Mouse (Mus musculus) bone marrow, adult 2 months (tissue): ENCODE data around the gene Naa15. TPM values are rescaled to one million over a fixed set of nuclear protein-coding genes. Genes with fewer than 3 reads are reported as not detected.
A peak's percentile ranks its signal among the peaks of the same experiment; 100 is the strongest.

Experiments used
- H3K27ac ChIP-seq: fragments of 200-500 bp; 2 replicates; pipeline ENCODE4 v1.5.1; 2012; ENCODE audit warnings: low read depth, mild to moderate bottlenecking, control low read depth, inconsistent platforms, low read length; ENCODE audit not compliant: control insufficient read depth, poor library complexity, insufficient read depth
- H3K4me1 ChIP-seq: fragments of 200-500 bp; 2 replicates; pipeline ENCODE4 v1.6.1; 2011; ENCODE audit warnings: low read length; ENCODE audit not compliant: control insufficient read depth, insufficient read depth
- H3K4me3 ChIP-seq: fragments of 200-500 bp; replicated peaks from 2 replicates; pipeline ENCODE3; 2011; ENCODE audit warnings: mild to moderate bottlenecking, low read depth, low read length, control low read depth; ENCODE audit not compliant: control insufficient read depth
- CTCF ChIP-seq: fragments of 200-500 bp; IDR thresholded peaks from 2 replicates; pipeline ENCODE4 v1.5.1; 2011; ENCODE audit warnings: low read length, control low read depth; ENCODE audit not compliant: control insufficient read depth, insufficient read depth
- POLR2A ChIP-seq: fragments of 200-500 bp; IDR thresholded peaks from 2 replicates; pipeline ENCODE4 v1.6.1; 2011; ENCODE audit warnings: low read depth, mild to moderate bottlenecking, control low read depth, low read length, borderline replicate concordance; ENCODE audit not compliant: control insufficient read depth
- WGBS: fragments of 180-500 bp; shearing (Covaris S2); methylation state at CpG from one replicate; pipeline ENCODE4 v1.1.7; 2018; 5-methylcytosine and 5-hydroxymethylcytosine counted together
- polyA plus RNA-seq: library from polyadenylated mRNA; stranded (reverse); fragments of >200 nt; gene quantifications from 2 replicates; pipeline ENCODE4 v1.2.4, GENCODE M21; 2011; ENCODE audit warnings: low replicate concordance; ENCODE audit not compliant: missing spikeins, insufficient read depth, insufficient read length

Naa15 gene
- polyA plus RNA-seq, 1 experiment = 83.8 TPM

DNA sequence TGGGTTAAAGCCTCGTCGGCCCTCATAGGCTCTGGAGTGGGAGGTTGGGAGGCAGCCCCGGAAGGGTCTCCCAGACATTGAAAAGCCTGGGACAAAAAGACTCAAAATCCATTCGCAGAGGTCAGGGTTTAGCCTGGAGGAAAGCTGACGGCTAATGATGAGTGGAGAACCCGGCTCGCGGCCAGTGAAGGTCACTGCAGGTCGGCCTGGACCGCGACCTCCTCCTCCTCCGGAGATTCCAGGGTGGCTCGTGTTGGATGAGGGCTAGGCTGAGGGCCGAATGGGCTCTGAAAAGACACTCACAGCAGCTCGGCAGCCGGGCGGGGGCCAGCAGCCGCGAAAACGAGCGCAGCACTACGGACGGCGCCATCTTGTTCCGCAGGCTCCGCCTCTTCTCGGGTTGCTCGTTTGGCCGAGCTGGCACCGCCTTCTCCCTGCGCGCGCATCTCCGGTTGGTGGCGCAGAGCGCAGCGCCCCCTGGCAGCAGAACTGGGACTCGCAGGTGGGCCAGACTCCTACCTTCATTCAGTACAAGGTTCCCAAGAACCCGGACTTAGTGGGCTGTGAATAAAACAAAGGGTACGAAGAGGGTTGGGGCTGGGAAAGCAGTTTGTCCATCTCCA, 6.3 kb upstream of the Naa15 start, which contains the start of gene Ndufc1:
Gene Ndufc1, minus strand, starts transcription at position 428 of the 623 bp plus-strand sequence.
- WGBS = under 1% methylated on average over 40 of the region's 40 CpGs
- Histone ChIP-seq H3K4me1 (no peaks in the 10 kb centered on the region; the same call in 1 of the 2 replicates), H3K27ac (peak within 1 kb of the TSS; percentile 48; the same call in 1 of the 2 replicates), H3K4me3 (peak within 1 kb of the TSS; percentile 97)
- peak; percentile 98 for TF ChIP-seq CTCF
- TF ChIP-seq POLR2A = peak; percentile 96

DNA sequence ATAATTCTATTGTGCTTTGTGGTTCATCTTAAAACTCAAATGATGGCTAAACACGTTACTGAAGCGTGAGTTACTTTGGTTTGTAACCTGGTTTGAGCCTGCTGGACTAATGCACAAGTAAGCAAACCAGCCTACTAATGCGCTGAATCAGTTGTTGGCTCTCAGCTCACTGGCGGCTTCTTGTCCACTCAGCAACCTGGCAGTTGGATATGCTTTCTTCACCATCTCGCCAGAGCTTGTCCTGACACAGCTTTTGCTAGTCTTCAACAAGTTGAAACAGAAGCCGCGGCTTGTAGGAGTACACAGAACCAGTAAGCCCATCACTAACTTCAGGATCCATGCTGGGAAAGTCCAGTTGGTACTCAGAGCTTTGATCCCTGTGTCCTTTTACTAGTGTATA, 2.5 kb upstream of the Naa15 start:
- Histone ChIP-seq H3K27ac (no peak overlapping the region), H3K4me1 (no peaks in the 10 kb centered on the region; the same call in 1 of the 2 replicates), H3K4me3 (no peak overlapping the region)
- TF ChIP-seq POLR2A = no peak
- no peak for TF ChIP-seq CTCF
- WGBS = 89% methylated on average over 7 of the region's 7 CpGs

DNA sequence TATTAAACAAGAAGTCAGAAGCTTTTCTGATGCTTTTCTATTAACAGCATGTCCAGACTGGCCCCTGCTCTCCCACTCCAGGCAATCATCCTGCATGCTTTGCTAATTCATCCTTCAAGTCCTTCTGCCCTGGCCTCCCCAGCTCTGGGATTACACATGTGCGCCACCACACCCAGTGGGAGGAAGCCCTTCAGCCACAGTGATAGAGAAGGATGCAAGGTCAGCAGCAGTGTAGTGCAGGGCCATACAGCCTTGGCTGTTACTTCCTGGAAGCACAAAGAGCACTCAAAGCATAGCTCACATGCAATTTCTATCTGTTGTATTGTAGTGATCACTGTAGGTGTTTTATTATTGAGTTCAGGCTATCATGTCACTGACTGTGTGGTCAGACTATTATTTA, 1.7 kb upstream of the Naa15 start:
- no peak overlapping the region for H3K4me3 ChIP-seq
- H3K4me1 ChIP-seq = no peaks in the 10 kb centered on the region; the same call in 1 of the 2 replicates
- TF ChIP-seq POLR2A = no peak
- no peak for TF ChIP-seq CTCF
- no peak overlapping the region for H3K27ac ChIP-seq
- 51% methylated on average over 1 of the region's 1 CpGs for WGBS

DNA sequence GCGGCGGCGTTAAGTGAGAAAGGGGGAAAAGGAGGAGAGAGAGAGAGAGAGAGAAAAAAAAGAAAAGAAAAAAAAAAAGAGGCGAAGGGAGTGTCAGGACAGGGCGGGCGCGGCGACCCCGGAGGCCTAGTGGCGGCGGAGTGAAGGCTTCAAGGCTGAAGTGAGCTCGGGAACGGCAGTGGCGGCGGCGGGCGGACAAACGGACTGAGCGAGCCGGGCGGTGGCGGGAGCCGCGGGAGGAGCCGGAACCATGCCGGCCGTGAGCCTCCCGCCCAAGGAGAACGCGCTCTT, 1.1 kb downstream of the Naa15 start:
- WGBS = under 1% methylated on average over 30 of the region's 30 CpGs
- Histone ChIP-seq H3K4me3 (peak overlapping the region; percentile 99), H3K4me1 (no peaks in the 10 kb centered on the region), H3K27ac (peak overlapping the region; percentile 94)
- TF ChIP-seq POLR2A (no peak), CTCF (no peak)

DNA sequence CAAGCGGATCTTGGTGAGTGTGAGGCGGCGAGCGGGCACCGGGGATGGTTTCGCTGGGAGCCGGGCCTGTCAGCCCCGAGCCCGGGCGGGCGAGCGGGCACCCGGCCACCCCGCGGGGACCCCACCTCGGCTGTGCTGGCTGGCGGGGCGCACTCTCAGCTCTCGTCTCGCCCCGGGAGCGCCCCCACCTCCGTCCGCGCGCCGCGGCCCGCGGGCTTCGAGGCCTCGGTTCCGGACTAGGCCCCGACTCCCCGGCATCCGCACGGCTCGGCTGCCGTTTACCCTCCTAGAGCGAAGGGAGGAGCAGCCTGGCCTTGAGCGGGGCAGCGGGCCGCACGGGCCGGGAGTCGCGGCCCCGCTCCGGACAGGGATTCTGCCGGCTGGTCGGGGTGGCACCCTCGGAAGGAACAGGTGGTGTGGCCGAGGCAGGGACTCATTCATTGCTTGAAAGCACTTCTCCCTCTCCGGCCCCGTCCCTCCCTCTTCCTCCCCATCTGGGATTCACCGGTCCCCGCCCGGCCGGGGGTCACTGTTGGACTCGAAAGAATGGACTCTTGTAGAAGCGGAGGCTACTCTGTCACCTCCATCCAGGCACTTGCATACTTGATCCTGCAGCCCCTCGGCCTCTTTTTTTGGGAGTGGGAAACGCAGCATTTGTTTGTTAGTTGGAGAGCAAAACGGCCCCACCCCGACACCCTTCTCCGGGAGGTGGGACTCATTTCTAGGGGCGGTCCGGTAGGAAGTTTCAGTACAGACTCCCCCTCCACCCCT, 1.6 kb downstream of the Naa15 start:
- Histone ChIP-seq H3K27ac (peak overlapping the region; percentile 94), H3K4me1 (no peaks in the 10 kb centered on the region), H3K4me3 (peak overlapping the region; percentile 99)
- under 1% methylated on average over 68 of the region's 68 CpGs for WGBS
- TF ChIP-seq CTCF (no peak), POLR2A (no peak)

DNA sequence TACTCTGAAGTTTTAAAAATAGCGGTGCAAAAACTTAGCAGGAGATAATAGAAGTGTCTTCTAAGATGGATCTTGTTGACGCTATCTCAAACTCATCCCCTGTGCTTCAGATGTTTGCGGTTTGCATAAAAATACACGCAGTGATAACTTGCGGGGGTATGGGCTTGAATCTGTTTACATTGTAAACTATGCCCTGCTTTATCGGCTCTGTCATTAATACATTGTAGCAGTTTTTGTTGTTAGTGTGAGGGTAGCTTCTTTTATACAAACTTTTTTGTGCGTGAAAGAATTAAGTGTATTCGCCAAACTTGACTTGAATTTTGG, 2.1 kb downstream of the Naa15 start:
- 8% methylated on average over 8 of the region's 8 CpGs for WGBS
- TF ChIP-seq POLR2A = no peak
- TF ChIP-seq CTCF = no peak
- peak overlapping the region; percentile 99 for H3K4me3 ChIP-seq
- peak overlapping the region; percentile 94; the same call in 1 of the 2 replicates for H3K27ac ChIP-seq
- H3K4me1 ChIP-seq = peaks cover 2% of the 10 kb centered on the region; the same call in 1 of the 2 replicates

DNA sequence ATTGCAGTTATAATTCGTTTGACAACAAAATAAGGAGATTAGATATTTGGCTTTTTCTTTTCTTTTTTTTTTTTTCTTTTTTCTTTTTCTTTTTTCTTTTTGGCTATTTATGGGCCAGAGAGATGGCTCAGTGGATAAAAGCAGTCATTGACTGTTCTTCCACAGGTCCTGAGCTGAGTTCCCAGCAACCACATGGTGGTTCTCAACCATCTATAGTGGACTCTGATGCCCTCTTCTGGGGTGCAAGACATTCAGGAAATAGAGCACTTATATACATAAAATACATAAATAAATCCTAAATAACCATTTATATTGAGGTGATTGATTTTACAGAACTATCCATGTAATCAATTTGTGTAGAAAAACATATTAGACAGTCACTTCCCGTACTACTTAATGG, 2.5 kb downstream of the Naa15 start:
- no peak for TF ChIP-seq POLR2A
- WGBS = 53% methylated on average over 2 of the region's 2 CpGs
- no peak overlapping the region for H3K4me3 ChIP-seq
- H3K27ac ChIP-seq = no peak overlapping the region
- peaks cover 2% of the 10 kb centered on the region; the same call in 1 of the 2 replicates for H3K4me1 ChIP-seq

DNA sequence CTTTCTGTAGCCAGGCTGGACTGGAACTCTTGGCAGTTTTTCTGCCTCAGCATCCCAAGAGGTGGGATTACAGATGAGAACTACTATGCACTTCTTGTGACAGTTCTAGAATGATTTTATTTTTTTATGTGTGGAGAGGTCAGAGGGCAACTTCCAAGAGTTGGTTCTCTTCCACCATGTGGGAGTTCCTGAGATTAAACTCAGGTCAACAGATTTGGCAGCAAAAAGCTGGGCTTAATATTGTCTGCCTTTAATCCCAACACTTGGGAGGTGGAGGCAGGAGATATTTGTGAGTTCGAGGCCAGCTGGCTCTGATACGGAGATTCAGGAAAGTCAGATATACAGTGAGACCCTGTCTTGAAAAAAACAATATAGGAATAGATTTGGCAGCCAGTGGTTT, 3.0 kb downstream of the Naa15 start:
- no peak overlapping the region for H3K27ac ChIP-seq
- peaks cover 3% of the 10 kb centered on the region; the same call in 1 of the 2 replicates for H3K4me1 ChIP-seq
- H3K4me3 ChIP-seq = no peak overlapping the region
- TF ChIP-seq CTCF (no peak), POLR2A (no peak)
- WGBS = 72% methylated on average over 2 of the region's 2 CpGs

DNA sequence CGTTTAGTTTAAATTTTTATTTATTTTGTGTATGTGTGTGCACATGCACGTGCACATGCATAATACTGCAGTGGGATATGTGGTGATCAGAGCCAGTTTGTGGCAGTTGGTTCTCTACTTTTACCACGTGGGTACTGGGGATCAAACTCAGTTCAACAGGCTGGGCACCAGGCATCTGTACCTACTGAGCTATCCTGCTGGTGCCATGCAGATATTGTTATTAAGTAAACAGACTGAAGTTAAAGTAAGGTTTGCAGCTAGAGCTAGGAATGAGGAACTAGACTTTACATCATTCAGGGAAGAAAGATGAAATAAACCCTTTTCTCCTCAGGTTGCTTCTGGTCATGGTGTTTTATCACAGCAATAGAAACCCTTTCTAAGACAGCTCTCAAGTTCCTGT, 7.0 kb downstream of the Naa15 start:
- H3K4me3 ChIP-seq = no peak overlapping the region
- 30% methylated on average over 3 of the region's 3 CpGs for WGBS
- no peak for TF ChIP-seq CTCF
- TF ChIP-seq POLR2A = no peak
- peaks cover 3% of the 10 kb centered on the region; the same call in 1 of the 2 replicates for H3K4me1 ChIP-seq
- H3K27ac ChIP-seq = no peak overlapping the region
